In the genomic region with DNA sequence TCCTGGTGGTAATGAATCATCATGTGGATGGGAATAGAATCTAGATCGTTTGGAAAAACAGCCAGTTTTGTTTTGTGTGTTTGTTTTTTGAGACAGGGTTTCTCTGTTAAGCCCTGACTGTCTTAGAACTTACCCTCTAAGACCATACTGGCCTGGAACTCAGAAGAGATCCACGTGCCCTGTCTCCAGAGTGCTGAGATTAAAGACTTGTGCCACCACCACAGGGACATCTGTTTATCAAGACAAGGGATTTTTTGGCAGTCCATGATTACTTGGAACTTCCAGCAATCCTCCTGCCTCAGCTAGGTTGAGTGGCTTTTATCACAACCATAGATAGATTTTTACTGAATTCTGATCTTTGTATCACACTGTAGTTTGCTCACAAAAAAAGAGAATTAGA, we compare ENCODE assay signal across 1 mouse cellular context.
A peak's percentile ranks its signal among the peaks of the same experiment; 100 is the strongest.
TF ChIP-seq lines count a peak whose summit lies in the region.

No protein-coding gene starts in this region.

TF ChIP-seq in MEL, 35 proteins besides CTCF, POLR2A, EP300 and RAD21:
- TF ChIP-seq UBTF (IDR thresholded peaks at IDR 0.05; ENCODE audit: borderline replicate concordance, insufficient read depth, low read depth, low read length) (no peak), RCOR1 (IDR thresholded peaks at IDR 0.05; ENCODE audit: low read depth, low read length) (no peak), HCFC1 (IDR thresholded peaks at IDR 0.05; ENCODE audit: low read depth, low read length) (no peak), KAT2A (conservative IDR thresholded peaks at IDR 0.05; ENCODE audit: low read depth, low read length) (no peak), MAZ (IDR thresholded peaks at IDR 0.05; ENCODE audit: low read depth, low read length) (no peak), ZC3H11A (IDR thresholded peaks at IDR 0.05; ENCODE audit: low read depth, low read length) (no peak), BHLHE40 (IDR thresholded peaks at IDR 0.05; ENCODE audit: borderline replicate concordance, low read depth, low read length) (peak; percentile 75), JUND (IDR thresholded peaks at IDR 0.05; ENCODE audit: low read depth, low read length) (no peak), ETS1 (IDR thresholded peaks at IDR 0.05; ENCODE audit: low read depth, low read length) (no peak), SMC3 (IDR thresholded peaks at IDR 0.05; ENCODE audit: low read depth, low read length) (no peak), ELF1 (IDR thresholded peaks at IDR 0.05; ENCODE audit: low read depth, low read length) (no peak), E2F4 (IDR thresholded peaks at IDR 0.05; ENCODE audit: borderline replicate concordance, low read depth, low read length) (no peak), MYB (IDR thresholded peaks at IDR 0.05; ENCODE audit: low read depth, low read length) (no peak), CHD1 (IDR thresholded peaks at IDR 0.05; ENCODE audit: low read depth, low read length) (no peak), USF1 (IDR thresholded peaks at IDR 0.05; ENCODE audit: low read depth, low read length) (0 out of 2 replicates have a peak, but pooled peaks have one; percentile 34), GATA1 (IDR thresholded peaks at IDR 0.05; ENCODE audit: low read depth, low read length) (0 out of 2 replicates have a peak, but pooled peaks have one; percentile 31), USF2 (IDR thresholded peaks at IDR 0.05; ENCODE audit: borderline replicate concordance in 1 of 2, insufficient read depth in 1 of 2, low read depth in 1 of 2, low read length in 2 of 2) (no peak), ZMIZ1 (IDR thresholded peaks at IDR 0.05; ENCODE audit: low read depth, low read length) (no peak), SIN3A (IDR thresholded peaks at IDR 0.05; ENCODE audit: low read length) (peak; percentile 22; the same call in 1 of the 2 replicates), TAL1 (IDR thresholded peaks at IDR 0.05; ENCODE audit: low read length) (peak; percentile 58), TBP (IDR thresholded peaks at IDR 0.05; ENCODE audit: low read depth, low read length) (no peak), ZNF384 (IDR thresholded peaks at IDR 0.05; ENCODE audit: low read depth, low read length) (no peak), MAFK (IDR thresholded peaks at IDR 0.05; ENCODE audit: borderline replicate concordance, low read depth, low read length) (no peak), NRF1 (IDR thresholded peaks at IDR 0.05; ENCODE audit: insufficient read depth, low read depth, low read length, poor library complexity, severe bottlenecking) (no peak), GABPA (IDR thresholded peaks at IDR 0.05; ENCODE audit: low read depth, low read length) (no peak), ZKSCAN1 (IDR thresholded peaks at IDR 0.05; ENCODE audit: low read depth, low read length) (no peak), MAX (IDR thresholded peaks at IDR 0.05; ENCODE audit: low read length) (no peak; the same call in 1 of the 2 replicates), POLR2AphosphoS2 (IDR thresholded peaks at IDR 0.05; ENCODE audit: low read length) (no peak), TCF12 (IDR thresholded peaks at IDR 0.05; ENCODE audit: low read depth, low read length) (no peak), NELFE (IDR thresholded peaks at IDR 0.05; ENCODE audit: low read depth, low read length) (no peak; the same call in 1 of the 2 replicates), CHD2 (IDR thresholded peaks at IDR 0.05; ENCODE audit: low read length) (no peak), MEF2A (IDR thresholded peaks at IDR 0.05; ENCODE audit: extremely low read depth, insufficient replicate concordance, low read depth, low read length, poor library complexity, severe bottlenecking) (no peak), MYC (IDR thresholded peaks at IDR 0.05; ENCODE audit: low read depth, low read length) (no peak), MXI1 (IDR thresholded peaks at IDR 0.05; ENCODE audit: low read depth, low read length) (peak; percentile 66), POLR2AphosphoS5 (IDR thresholded peaks at IDR 0.05; ENCODE audit: borderline replicate concordance, low read depth, low read length) (no peak)
